Comparison of ENCODE assay signal across 8 mouse cellular contexts in genomic region chr4:103118888-103119228, GRCm38 (mm10). TPM values are rescaled to one million over a fixed set of nuclear protein-coding genes. Genes with fewer than 3 reads are reported as not detected.
A peak's percentile ranks its signal among the peaks of the same experiment; 100 is the strongest.
DNase-seq lines count a peak whose midpoint lies in the region; ATAC-seq and TF ChIP-seq lines count a peak whose summit lies in the region.

No protein-coding gene starts in this region.

- H3K9me3 ChIP-seq in kidney, embryonic 14.5 days (ENCODE audit: control insufficient read depth, low read length) = no peaks in the 10 kb centered on the region
- no peaks in the 10 kb centered on the region for H3K9me3 ChIP-seq in hindbrain, embryonic 12.5 days (replicated peaks)
- no peaks in the 10 kb centered on the region for H3K9me3 ChIP-seq in midbrain, embryonic 12.5 days

- H3K4me3 ChIP-seq in kidney, embryonic 14.5 days (ENCODE audit: low read length) = peak overlapping the region; percentile 90
- H3K4me3 ChIP-seq in hindbrain, embryonic 12.5 days = peak overlapping the region; percentile 95
- peak overlapping the region; percentile 94 for H3K4me3 ChIP-seq in midbrain, embryonic 12.5 days

- CTCF ChIA-PET in Patski (lab: Charles Lee) = interaction anchor here (1.7 kb wide), 1 partner anchor 11 kb away, joined by 4 read pairs; no protein-coding TSS in a partner anchor

- H3K9ac ChIP-seq in kidney, embryonic 14.5 days (ENCODE audit: low read depth, low read length) = peak overlapping the region; percentile 97
- H3K9ac ChIP-seq in hindbrain, embryonic 12.5 days = peak overlapping the region; percentile 87
- H3K9ac ChIP-seq in midbrain, embryonic 12.5 days (replicated peaks) = peak overlapping the region; percentile 84

- H3K4me1 ChIP-seq in kidney, embryonic 14.5 days (ENCODE audit: control insufficient read depth, insufficient read depth, low read length) = peaks cover 34% of the 10 kb centered on the region
- peaks cover 22% of the 10 kb centered on the region for H3K4me1 ChIP-seq in hindbrain, embryonic 12.5 days
- H3K4me1 ChIP-seq in midbrain, embryonic 12.5 days = peaks cover 32% of the 10 kb centered on the region

- no peak for DNase-seq in kidney, postnatal 14 days
- no peak for DNase-seq in Patski (ENCODE audit: low read depth, low spot score)
- DNase-seq in urinary bladder, postnatal 14 days (ENCODE audit: low spot score) = no peak
- DNase-seq in adipocyte (ENCODE audit: low spot score) = no peak

- peak overlapping the region; percentile 98 for H3K27ac ChIP-seq in kidney, embryonic 14.5 days (ENCODE audit: low read depth, low read length)
- H3K27ac ChIP-seq in hindbrain, embryonic 12.5 days = peak overlapping the region; percentile 89
- H3K27ac ChIP-seq in midbrain, embryonic 12.5 days (replicated peaks) = peak overlapping the region; percentile 87

- POLR2A ChIA-PET in Patski (lab: Charles Lee) = no interaction called here

- in situ Hi-C loops in Patski (cut with MboI; ENCODE audit: low pct_unique_long_range_greater_than_20kb) = no loop called here

- WGBS in kidney, embryonic 14.5 days = 2% methylated on average over 15 of the region's 15 CpGs
- under 1% methylated on average over 15 of the region's 15 CpGs for WGBS in hindbrain, embryonic 12.5 days
- WGBS in midbrain, embryonic 12.5 days = under 1% methylated on average over 15 of the region's 15 CpGs

- peak overlapping the region; percentile 64 for H3K4me2 ChIP-seq in kidney, embryonic 14.5 days (replicated peaks; ENCODE audit: low read depth, low read length)
- H3K4me2 ChIP-seq in hindbrain, embryonic 12.5 days (replicated peaks) = peak overlapping the region; percentile 85
- peak overlapping the region; percentile 70 for H3K4me2 ChIP-seq in midbrain, embryonic 12.5 days (replicated peaks)

- no peak for TF ChIP-seq CTCF in Patski (IDR thresholded peaks at IDR 0.05)

- peaks cover 6% of the 10 kb centered on the region; the same call in 1 of the 2 replicates for H3K36me3 ChIP-seq in kidney, embryonic 14.5 days (ENCODE audit: control insufficient read depth, insufficient read depth, low read length)
- H3K36me3 ChIP-seq in hindbrain, embryonic 12.5 days = 0 out of 2 replicates have a peak, but pooled peaks cover 4% of the 10 kb centered on the region
- peaks cover 5% of the 10 kb centered on the region; the same call in 1 of the 2 replicates for H3K36me3 ChIP-seq in midbrain, embryonic 12.5 days

- no peak for ATAC-seq in kidney, embryonic 14.5 days (ENCODE audit: low FRiP score, low TSS enrichment)
- peak; percentile 6 for ATAC-seq in Patski
- ATAC-seq in hindbrain, embryonic 12.5 days (ENCODE audit: low FRiP score) = no peak; the same call in 1 of the 2 replicates
- ATAC-seq in midbrain, embryonic 12.5 days (ENCODE audit: low FRiP score, low read depth) = no peak
- ATAC-seq in monocyte, adult 5-6 weeks (replicated peaks; ENCODE audit: insufficient number of reproducible peaks, low FRiP score, low TSS enrichment, poor library complexity, severe bottlenecking) = no peak

- no peaks in the 10 kb centered on the region for H3K27me3 ChIP-seq in kidney, embryonic 14.5 days (ENCODE audit: control insufficient read depth, insufficient read depth, low read length)
- no peaks in the 10 kb centered on the region for H3K27me3 ChIP-seq in Patski
- no peaks in the 10 kb centered on the region for H3K27me3 ChIP-seq in hindbrain, embryonic 12.5 days
- peaks cover 4% of the 10 kb centered on the region; the same call in 1 of the 2 replicates for H3K27me3 ChIP-seq in midbrain, embryonic 12.5 days

RNA-seq across cellular contexts. Expression of gene Wdr78, which starts 4.5 kb away (rescaled TPM):
- 3.2 and 4.9 TPM in 2 replicates for polyA plus RNA-seq in kidney, embryonic 14.5 days (2014; fragmentation: Nextera tagmentation; extraction: Ambion mirVana)
- polyA plus RNA-seq in Patski (2021) = 0.67 TPM
- 7.8 TPM in 2 replicates for polyA plus RNA-seq in hindbrain, embryonic 12.5 days (2016; fragmentation: Nextera tagmentation; extraction: Ambion mirVana)
- 5.5 and 5.9 TPM in 2 replicates for polyA plus RNA-seq in midbrain, embryonic 12.5 days (2016; fragmentation: Nextera tagmentation; extraction: Ambion mirVana)
- 0.75 to 1.4 TPM (median 0.86 TPM) in 3 replicates for total RNA-seq in monocyte, adult 5-6 weeks (2017)

RNA-seq across cellular contexts. Expression of gene Mier1, which starts 4.7 kb away (rescaled TPM):
- 38.9 and 54.5 TPM in 2 replicates for polyA plus RNA-seq in kidney, embryonic 14.5 days (2014; fragmentation: Nextera tagmentation; extraction: Ambion mirVana)
- 31.6 TPM for polyA plus RNA-seq in Patski (2021)
- 46.1 and 47.8 TPM in 2 replicates for polyA plus RNA-seq in hindbrain, embryonic 12.5 days (2016; fragmentation: Nextera tagmentation; extraction: Ambion mirVana)
- polyA plus RNA-seq in midbrain, embryonic 12.5 days (2016; fragmentation: Nextera tagmentation; extraction: Ambion mirVana) = 43.4 and 43.5 TPM in 2 replicates
- total RNA-seq in monocyte, adult 5-6 weeks (2017) = 169 to 216 TPM (median 182 TPM) in 3 replicates
